Mouse (Mus musculus) frontal cortex, postnatal 36 days (tissue): Measurements from ENCODE around the gene Slc39a8.

Experiments used
- DNase-seq, 2 experiments: peaks; one replicate each; pipeline ENCODE4 v3.0.0; 2022; ENCODE audit warnings: low spot score in 2 of 2

Slc39a8 gene

DNA sequence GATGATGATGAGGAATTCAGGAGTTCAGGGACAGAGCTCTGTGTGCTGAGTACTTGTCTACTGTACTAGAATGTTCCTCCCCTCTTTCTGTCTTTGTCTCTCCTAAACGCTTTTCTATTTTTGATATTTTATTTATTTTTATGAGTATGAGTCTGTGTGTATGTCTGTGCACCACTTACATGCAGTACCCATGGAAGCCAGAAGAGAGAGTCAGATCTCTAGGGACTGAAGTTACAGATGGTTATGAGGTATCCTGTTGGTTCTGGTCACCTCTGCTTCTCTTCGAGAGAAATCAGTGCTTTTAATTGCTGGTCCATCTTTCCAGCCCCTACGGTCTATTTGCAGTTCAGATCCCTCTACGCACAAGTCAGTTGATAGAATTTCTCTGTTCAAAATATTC, 90.9 kb downstream of the Slc39a8 start:
- DNase-seq, result no peak

DNA sequence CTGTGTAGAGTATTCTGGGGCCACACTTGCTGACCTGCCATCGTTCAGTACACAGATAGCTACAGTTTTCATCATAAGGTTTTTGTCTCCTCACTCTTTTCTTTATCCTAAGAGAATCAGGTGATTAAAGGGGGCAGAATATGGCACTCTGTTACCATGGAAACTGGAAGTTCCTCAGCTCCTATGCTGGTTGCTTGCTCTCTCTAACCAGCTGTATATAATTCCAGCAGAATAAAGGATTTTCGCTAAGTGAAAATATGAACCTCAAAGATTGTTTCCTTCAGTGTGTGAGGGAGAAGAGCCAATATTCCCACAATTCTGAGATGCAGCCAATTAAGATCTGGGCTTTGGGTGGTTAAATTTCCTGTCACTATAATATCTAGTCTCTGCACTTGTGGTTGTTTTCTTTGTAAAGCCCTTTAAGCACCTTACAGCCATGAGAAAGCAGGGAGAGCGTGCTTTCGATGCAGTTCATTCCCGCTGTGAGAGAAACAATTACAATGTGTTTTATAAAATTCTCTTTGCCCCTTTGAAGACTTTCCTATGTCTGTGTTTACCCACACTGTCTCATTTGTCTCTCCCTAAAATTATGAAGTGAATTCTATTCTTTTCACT, 93.6 kb downstream of the Slc39a8 start:
- no peak for DNase-seq

DNA sequence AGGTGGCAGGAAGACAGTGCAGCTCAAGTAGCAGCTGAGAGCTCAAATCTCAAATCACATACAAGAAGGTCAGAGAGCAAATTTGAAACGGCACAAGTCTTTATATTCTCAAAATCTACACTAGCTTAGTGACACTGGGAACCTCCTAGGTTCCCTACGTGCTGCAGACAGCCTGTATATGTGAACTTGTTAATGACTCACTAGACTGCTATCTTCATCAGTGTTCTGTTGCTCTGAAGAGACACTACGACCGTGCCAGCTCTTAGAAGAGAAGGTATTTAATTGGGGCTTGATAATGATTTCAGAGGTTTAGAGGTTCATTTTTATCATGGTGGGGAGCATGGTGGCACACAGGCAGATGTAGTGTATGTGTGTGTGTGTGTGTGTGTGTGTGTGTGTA, 94.2 kb downstream of the Slc39a8 start:
- DNase-seq, result no peak

DNA sequence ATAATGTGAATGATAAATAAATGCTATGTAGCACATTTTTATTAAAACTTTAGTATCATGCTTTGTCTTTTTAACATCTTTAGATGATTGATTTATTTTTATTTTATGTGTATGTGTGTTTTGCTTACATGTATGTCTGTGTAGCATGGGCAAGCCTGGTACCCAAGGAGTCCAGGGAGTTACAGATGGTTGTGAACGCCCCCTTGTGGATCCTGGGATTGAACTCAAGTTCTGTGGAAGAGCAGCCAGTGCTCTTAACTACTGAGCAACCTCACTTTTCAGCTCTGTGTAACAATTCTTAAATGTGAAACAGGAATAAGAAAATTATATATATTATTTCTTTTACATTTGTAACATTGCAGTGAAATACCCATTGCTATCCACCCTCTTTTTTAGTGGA, 101.7 kb downstream of the Slc39a8 start:
- DNase-seq, result no peak

DNA sequence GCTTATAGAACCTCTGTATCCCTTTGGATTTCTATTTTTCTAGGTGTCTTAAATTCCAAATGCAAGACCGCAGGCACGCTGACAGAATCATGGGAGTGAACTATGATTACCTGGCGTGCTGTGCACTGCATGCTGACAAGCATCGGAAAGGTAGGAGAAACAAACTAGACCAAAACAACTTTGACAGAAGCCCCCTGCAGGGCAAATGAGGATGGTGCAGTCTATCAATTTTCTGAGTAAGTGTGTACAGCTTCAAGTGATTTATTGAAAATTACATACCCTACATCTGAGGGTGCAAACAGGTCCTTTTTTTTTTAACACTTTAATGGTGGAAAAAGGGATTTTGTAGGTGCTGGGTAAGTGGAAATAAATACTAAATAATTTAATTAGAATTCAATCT, 103.1 kb downstream of the Slc39a8 start:
- DNase-seq, result no peak

DNA sequence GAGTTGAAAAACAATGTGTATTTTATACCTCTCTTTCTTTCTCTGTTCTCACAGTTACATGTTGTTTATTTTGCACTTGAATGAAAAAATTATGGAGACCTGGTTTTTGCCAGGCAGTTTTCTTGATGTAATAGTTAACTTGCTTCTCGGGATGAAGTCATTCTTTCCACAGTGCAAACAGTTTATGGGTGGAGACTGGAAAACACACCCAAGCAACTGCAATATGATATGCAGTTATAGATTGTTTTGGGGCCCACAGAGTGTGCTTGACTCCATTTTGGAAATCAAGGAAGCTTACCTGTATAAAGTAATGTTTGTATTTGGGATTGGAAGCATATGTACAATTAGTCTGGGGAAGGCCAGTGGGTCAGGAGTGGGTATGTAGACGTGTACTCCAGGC, 112.4 kb downstream of the Slc39a8 start:
- no peak for DNase-seq
